Mouse (Mus musculus) kidney, embryonic 15.5 days (tissue): ENCODE measurements around the gene Ddx10. TPM values are rescaled to one million over a fixed set of nuclear protein-coding genes. Genes with fewer than 3 reads are reported as not detected.

Experiments used
- ATAC-seq: fragments of 200-750 bp; cut with Nextera tagmentation; replicated peaks from 2 replicates; pipeline ENCODE4 v1.8.0; 2017; ENCODE audit warnings: moderate TSS enrichment; ENCODE audit not compliant: low FRiP score
- H3K27ac ChIP-seq: fragments of 300-500 bp; sonication (generic); 2 replicates; pipeline ENCODE4 v1.5.1; 2015; ENCODE audit warnings: mild to moderate bottlenecking, inconsistent platforms
- H3K27me3 ChIP-seq: fragments of 300-500 bp; sonication (generic); 2 replicates; pipeline ENCODE4 v1.6.1; 2015; ENCODE audit warnings: inconsistent platforms
- H3K36me3 ChIP-seq: fragments of 300-500 bp; sonication (generic); 2 replicates; pipeline ENCODE4 v1.6.1; 2015; ENCODE audit warnings: inconsistent platforms
- H3K4me1 ChIP-seq: fragments of 300-500 bp; sonication (generic); 2 replicates; pipeline ENCODE4 v1.6.1; 2015; ENCODE audit warnings: inconsistent platforms
- H3K4me2 ChIP-seq: fragments of 300-500 bp; sonication (generic); 2 replicates; pipeline ENCODE4 v1.6.1; 2015; ENCODE audit warnings: moderate library complexity, mild to moderate bottlenecking, inconsistent platforms
- H3K4me3 ChIP-seq: fragments of 300-500 bp; sonication (generic); replicated peaks from 2 replicates; pipeline ENCODE4 v1.5.1; 2015; ENCODE audit warnings: mild to moderate bottlenecking, inconsistent platforms
- H3K9ac ChIP-seq: fragments of 300-500 bp; sonication (generic); 2 replicates; pipeline ENCODE4 v1.6.1; 2015; ENCODE audit warnings: mild to moderate bottlenecking, inconsistent platforms
- H3K9me3 ChIP-seq: fragments of 300-500 bp; sonication (generic); replicated peaks from 2 replicates; pipeline ENCODE4 v1.6.1; 2016; ENCODE audit warnings: inconsistent platforms
- WGBS: fragments of 180-500 bp; shearing (Covaris S2); methylation state at CpG from one replicate; pipeline ENCODE4 v1.1.7; 2015; ENCODE audit warnings: mixed read lengths; 5-methylcytosine and 5-hydroxymethylcytosine counted together
- polyA plus RNA-seq: library from polyadenylated mRNA; unstranded; fragments of >200 nt; fragmentation: Nextera tagmentation; extraction: Ambion mirVana; gene quantifications from 2 replicates; pipeline ENCODE4 v1.2.1, GENCODE M21; 2015

Ddx10 gene
- polyA plus RNA-seq, result 30.9 and 31.4 TPM in 2 replicates

DNA sequence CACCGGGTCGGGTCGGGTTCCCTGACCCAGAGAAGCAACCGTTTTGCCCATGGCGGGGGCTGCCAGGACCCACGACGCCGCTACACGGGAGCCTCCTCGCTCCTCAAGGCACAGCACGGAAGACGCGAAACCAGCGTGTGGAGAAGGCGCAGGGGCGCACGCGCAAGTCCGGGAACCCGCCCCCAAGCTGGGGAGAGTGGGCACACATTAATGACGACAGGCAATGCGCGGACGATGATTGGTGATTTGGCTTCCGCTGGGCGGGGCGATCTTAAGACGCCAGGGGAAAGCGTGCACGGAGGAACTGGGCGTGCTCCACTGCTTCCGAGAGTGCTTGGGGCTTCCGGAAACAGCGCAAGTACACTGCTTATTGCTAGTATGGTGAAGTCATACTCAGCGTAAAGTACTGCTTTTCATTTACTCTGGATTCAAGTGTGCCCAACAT is at the start of gene Ddx10:
Ddx10 (minus strand) TSS at position 101 of the 445 bp plus-strand sequence.
- peak; percentile 99 for ATAC-seq
- Histone ChIP-seq H3K27ac (peak within 1 kb of the TSS; percentile 46), H3K27me3 (peaks cover 3% of the 10 kb centered on the region; the same call in 1 of the 2 replicates), H3K4me1 (peaks cover 11% of the 10 kb centered on the region), H3K9me3 (no peaks in the 10 kb centered on the region), H3K36me3 (no peaks in the 10 kb centered on the region), H3K9ac (peak within 1 kb of the TSS; percentile 67), H3K4me3 (peak within 1 kb of the TSS; percentile 68), H3K4me2 (peak within 1 kb of the TSS; percentile 85)
- under 1% methylated on average over 35 of the region's 35 CpGs for WGBS

DNA sequence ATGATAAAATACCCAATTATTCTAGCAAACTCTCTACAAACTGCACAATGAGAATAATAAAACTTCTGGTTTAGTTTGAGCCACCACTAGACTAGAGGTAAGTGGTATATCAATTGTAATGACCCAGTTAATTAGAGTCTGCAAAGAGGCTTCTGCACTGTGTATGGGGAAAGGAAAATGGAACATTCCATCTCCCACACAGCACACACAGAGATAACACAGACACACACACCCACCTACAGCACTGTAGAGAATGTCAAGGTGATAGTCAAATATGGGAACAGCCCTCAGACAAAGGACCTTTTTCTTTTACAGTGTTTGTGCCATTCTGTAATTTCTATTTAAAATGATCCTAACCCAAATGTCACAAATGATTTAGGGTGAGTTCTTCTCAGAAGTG is 45.0 kb upstream of the Ddx10 start:
- Histone ChIP-seq H3K4me2 (no peak overlapping the region), H3K9ac (no peak overlapping the region), H3K4me1 (no peaks in the 10 kb centered on the region), H3K36me3 (no peaks in the 10 kb centered on the region), H3K27me3 (no peaks in the 10 kb centered on the region), H3K4me3 (no peak overlapping the region), H3K27ac (no peak overlapping the region), H3K9me3 (no peaks in the 10 kb centered on the region)
- no peak for ATAC-seq

DNA sequence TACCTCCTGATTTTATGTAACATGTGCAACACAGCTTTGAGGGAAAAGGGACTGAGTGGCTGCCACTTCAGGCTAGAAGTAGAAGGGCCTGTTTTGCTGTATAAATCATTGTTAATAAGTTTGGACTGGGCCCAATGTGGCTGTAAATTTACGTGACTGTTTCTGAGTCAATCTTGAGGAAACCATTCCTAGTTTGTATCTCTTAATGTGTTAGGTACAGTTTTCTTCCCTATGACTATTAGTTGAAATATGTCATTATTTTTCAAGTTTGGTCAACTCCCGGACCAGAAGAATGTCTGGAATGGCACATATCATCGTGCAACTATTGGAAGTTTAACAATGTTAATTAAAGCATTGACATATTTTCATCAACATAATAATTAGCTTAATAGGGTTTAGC is 42.2 kb upstream of the Ddx10 start:
- Histone ChIP-seq H3K36me3 (no peaks in the 10 kb centered on the region), H3K27me3 (no peaks in the 10 kb centered on the region), H3K9me3 (no peaks in the 10 kb centered on the region), H3K4me2 (no peak overlapping the region), H3K4me3 (no peak overlapping the region), H3K27ac (no peak overlapping the region), H3K9ac (no peak overlapping the region), H3K4me1 (no peaks in the 10 kb centered on the region)
- no peak for ATAC-seq
- WGBS, result 64% methylated on average over 3 of the region's 3 CpGs

DNA sequence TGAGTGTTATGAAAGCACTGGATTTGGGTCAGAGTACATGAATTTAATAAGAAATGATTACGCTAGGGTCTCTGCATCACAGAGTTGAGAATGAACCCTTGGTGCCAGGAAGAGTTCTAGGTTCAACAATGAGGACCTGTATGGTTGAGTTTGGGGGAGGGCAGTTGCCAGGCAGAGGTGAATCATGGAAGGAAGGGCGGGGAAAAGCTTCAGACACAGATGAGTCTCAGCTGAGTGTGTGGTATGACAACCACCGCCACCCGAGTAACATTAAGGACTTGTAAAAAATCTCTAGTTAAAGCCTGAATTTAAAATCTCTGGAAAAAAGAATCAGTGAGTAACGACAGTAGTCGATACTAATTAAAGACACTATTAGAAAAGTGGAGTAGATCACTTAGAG is 38.9 kb upstream of the Ddx10 start:
- no peak overlapping the region for H3K9ac ChIP-seq
- 85% methylated on average over 6 of the region's 6 CpGs for WGBS
- no peak overlapping the region for H3K4me2 ChIP-seq
- H3K4me3 ChIP-seq, result no peak overlapping the region
- no peaks in the 10 kb centered on the region for H3K4me1 ChIP-seq
- no peak overlapping the region for H3K27ac ChIP-seq
- no peaks in the 10 kb centered on the region for H3K9me3 ChIP-seq
- ATAC-seq, result no peak
- H3K36me3 ChIP-seq, result no peaks in the 10 kb centered on the region
- no peaks in the 10 kb centered on the region for H3K27me3 ChIP-seq

DNA sequence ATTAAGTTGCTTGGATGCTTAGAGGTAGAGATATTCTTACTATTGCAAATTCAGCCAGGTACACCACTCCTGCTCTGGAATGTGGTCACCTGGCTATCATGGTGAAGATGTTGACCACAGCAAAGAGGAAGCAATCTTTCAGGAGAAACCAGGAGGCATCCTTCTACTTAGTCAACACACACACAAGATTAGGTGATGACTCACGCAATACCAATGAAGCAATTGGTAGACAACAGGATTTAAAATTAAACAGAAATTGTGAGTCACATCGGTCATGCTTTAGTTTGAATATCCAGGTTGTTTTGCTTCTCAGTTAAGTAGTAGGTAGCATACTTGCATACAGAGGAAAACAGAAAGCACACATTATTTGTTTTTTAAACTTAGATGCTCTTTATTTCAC is 31.1 kb upstream of the Ddx10 start:
- H3K27ac ChIP-seq, result no peak overlapping the region
- H3K4me1 ChIP-seq, result no peaks in the 10 kb centered on the region
- ATAC-seq, result no peak
- H3K9ac ChIP-seq, result no peak overlapping the region
- no peak overlapping the region for H3K4me2 ChIP-seq
- no peaks in the 10 kb centered on the region for H3K36me3 ChIP-seq
- H3K9me3 ChIP-seq, result no peaks in the 10 kb centered on the region
- no peak overlapping the region for H3K4me3 ChIP-seq
- no peaks in the 10 kb centered on the region for H3K27me3 ChIP-seq
- 96% methylated on average over 2 of the region's 2 CpGs for WGBS

DNA sequence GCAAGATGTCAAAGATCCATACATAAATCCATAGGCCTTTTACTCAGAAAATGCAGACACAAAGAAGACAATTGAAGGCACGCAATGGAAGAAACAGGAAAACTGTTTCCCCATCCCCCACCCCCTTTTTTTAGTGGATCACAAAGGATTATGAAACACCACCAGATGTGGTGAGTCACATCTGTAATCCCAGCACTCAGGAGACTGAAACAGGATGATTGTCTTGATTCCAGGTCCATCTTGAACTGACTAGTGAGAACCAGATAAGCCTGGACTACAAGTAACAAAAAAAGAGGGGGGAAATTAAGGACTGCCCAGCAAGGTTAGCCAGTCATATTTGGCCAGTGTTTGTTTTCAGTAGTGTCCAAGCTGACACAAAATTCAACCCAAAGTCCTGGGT is 28.5 kb upstream of the Ddx10 start:
- H3K4me3 ChIP-seq, result no peak overlapping the region
- H3K4me2 ChIP-seq, result no peak overlapping the region
- peaks cover 10% of the 10 kb centered on the region for H3K4me1 ChIP-seq
- no peaks in the 10 kb centered on the region for H3K27me3 ChIP-seq
- no peaks in the 10 kb centered on the region for H3K9me3 ChIP-seq
- H3K27ac ChIP-seq, result no peak overlapping the region
- ATAC-seq, result no peak
- H3K36me3 ChIP-seq, result no peaks in the 10 kb centered on the region
- no peak overlapping the region for H3K9ac ChIP-seq
- 85% methylated on average over 1 of the region's 1 CpGs for WGBS

DNA sequence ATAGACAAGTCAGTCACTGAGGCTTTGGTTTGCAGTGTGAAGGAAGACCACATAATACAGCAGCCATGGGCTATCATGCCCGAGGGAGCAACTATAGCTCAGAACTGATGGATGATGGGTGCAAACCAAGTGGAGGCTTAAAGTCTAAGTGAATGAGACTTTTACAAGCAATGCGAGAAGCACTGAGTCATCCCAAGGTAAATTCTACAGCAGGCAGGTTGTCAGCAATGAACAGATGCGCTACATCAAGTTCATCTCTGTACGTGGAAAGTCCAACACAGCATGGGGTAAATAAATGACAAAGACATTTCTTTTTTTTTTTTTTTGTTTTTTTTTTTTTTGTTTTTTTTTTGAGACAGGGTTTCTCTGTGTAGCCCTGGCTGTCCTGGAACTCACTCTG is 24.9 kb upstream of the Ddx10 start:
- peak overlapping the region; percentile 88 for H3K27ac ChIP-seq
- H3K36me3 ChIP-seq, result no peaks in the 10 kb centered on the region
- no peaks in the 10 kb centered on the region for H3K9me3 ChIP-seq

DNA sequence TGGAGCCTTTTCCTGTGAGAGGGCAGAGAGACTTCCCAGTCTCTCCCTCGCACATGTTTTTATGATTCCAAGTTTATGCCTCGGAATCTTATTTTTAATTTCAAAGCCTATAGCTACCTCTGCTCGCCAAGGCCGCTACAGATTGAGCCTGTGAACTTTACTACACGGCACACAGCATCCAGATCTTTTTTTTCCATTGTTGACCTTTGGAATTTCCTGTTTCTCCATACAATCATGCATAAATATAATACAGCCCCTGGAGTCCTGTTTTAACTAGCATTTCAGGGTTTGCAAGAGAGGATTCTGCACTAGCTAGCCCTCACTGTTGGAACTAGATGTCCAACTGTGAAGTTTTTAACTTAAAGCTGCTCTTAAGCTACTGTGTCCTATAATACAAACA is 24.4 kb upstream of the Ddx10 start:
- Histone ChIP-seq H3K27ac (peak overlapping the region; percentile 88), H3K27me3 (no peaks in the 10 kb centered on the region), H3K4me2 (0 out of 2 replicates have a peak overlapping the region, but pooled peaks have one; percentile 8), H3K9ac (no peak overlapping the region), H3K4me3 (no peak overlapping the region), H3K36me3 (no peaks in the 10 kb centered on the region), H3K4me1 (peaks cover 22% of the 10 kb centered on the region), H3K9me3 (no peaks in the 10 kb centered on the region)
- no peak for ATAC-seq
- WGBS, result 31% methylated on average over 5 of the region's 5 CpGs

More for the DNA sequence above, 24.9 kb upstream of the Ddx10 start:
- Histone ChIP-seq H3K27me3 (no peaks in the 10 kb centered on the region), H3K4me1 (peaks cover 22% of the 10 kb centered on the region), H3K4me3 (no peak overlapping the region), H3K9ac (no peak overlapping the region), H3K4me2 (no peak overlapping the region)
- 58% methylated on average over 4 of the region's 4 CpGs for WGBS
- ATAC-seq, result no peak

DNA sequence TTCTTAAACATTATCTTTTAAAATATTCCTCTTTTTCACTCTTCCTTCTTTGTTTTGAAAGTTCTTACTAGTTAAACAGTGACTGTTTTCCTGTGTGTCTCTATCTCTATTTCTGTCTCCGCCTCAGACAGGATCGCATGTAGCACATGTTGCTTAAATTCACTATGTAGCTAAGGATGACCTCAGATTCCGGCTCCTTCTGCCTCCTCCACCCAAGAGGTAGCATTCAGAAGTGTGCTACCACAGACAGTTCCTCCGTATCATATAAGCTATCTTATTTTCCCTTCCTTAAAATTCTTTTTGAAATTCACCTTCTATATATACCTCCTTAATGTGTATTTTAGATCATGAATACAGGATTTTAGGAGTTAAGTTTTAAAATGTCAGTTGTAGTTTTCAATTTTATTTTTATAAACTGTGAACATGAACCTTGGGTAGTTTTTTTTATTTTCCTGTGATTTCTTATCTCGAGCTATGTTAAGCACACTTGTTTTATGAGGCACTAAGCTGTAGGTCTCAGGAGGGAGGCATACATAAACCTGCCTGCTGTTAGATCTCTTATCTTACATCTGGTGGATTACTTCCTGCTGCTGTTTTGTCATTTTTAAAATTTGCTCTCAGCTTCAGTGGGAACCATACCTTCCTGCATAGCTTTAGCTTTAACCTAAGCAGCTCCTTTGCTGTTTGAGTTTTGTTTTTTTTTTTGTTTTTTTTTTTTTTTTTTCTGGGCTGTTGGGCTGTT is 23.6 kb upstream of the Ddx10 start:
- Histone ChIP-seq H3K4me2 (no peak overlapping the region), H3K4me3 (no peak overlapping the region), H3K36me3 (no peaks in the 10 kb centered on the region), H3K27me3 (no peaks in the 10 kb centered on the region), H3K9me3 (no peaks in the 10 kb centered on the region), H3K4me1 (peaks cover 22% of the 10 kb centered on the region), H3K9ac (no peak overlapping the region), H3K27ac (peak overlapping the region; percentile 88)
- peak; percentile 60; the same call in 1 of the 2 replicates for ATAC-seq
- WGBS, result 28% methylated on average over 5 of the region's 5 CpGs

DNA sequence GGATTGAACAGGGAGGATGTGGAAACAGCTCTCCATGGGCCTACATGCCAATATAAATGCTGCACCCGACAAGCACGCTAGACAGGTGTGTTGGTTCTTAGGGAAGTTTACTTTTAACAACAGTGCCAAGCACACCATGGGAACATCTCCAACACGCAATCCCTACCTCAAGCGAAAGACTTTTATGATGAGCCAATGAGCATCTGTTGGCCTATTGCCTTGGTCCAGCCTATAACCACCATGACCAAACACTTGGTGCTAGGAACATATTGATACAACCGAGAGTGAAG is 21.6 kb upstream of the Ddx10 start:
- no peak for ATAC-seq
- H3K27ac ChIP-seq, result 0 out of 2 replicates have a peak overlapping the region, but pooled peaks have one; percentile 19
- no peak overlapping the region for H3K9ac ChIP-seq
- H3K4me1 ChIP-seq, result peaks cover 24% of the 10 kb centered on the region
- H3K27me3 ChIP-seq, result no peaks in the 10 kb centered on the region
- no peaks in the 10 kb centered on the region for H3K36me3 ChIP-seq
- no peak overlapping the region for H3K4me3 ChIP-seq
- H3K9me3 ChIP-seq, result no peaks in the 10 kb centered on the region
- no peak overlapping the region for H3K4me2 ChIP-seq
- WGBS, result 93% methylated on average over 5 of the region's 5 CpGs

DNA sequence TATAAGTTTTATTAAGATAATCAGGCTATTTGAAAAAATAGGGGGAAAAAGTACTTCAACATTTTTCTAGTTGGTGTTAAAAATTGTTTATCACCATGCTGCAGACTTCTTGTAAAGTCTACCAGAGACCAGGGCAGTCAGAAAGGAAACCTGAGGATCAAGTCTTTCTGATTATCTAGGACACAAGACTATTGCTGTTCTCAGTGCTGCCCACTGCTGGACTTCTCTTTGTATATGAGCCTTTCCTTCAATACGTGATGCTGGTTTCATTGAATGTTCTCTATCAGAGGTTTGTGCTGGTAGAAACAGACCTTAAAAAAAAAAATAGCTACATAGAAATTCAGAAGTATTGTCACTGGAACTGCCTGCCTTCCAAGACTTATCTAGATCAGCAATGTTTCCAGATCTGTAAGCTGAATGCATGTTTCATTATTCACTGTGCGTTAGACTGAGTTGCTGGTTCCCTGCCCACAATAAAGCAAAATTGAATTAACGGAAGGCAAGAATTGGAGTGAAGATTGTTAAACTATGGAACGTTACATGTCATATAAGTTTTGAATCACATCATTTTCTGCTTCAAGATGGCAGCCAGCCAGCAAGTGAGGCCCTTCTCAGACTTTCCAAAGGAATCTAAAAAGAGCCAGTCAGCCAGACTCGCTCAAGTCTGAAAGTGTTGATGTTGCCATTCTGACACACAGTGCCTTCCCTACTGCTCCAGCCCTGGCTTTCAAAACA is 21.0 kb upstream of the Ddx10 start:
- H3K27ac ChIP-seq, result 0 out of 2 replicates have a peak overlapping the region, but pooled peaks have one; percentile 19
- no peak overlapping the region for H3K4me2 ChIP-seq
- H3K36me3 ChIP-seq, result no peaks in the 10 kb centered on the region
- H3K9me3 ChIP-seq, result no peaks in the 10 kb centered on the region
- no peak overlapping the region for H3K9ac ChIP-seq
- no peak for ATAC-seq
- H3K27me3 ChIP-seq, result no peaks in the 10 kb centered on the region
- no peak overlapping the region for H3K4me3 ChIP-seq
- 71% methylated on average over 5 of the region's 5 CpGs for WGBS
- H3K4me1 ChIP-seq, result peaks cover 25% of the 10 kb centered on the region

DNA sequence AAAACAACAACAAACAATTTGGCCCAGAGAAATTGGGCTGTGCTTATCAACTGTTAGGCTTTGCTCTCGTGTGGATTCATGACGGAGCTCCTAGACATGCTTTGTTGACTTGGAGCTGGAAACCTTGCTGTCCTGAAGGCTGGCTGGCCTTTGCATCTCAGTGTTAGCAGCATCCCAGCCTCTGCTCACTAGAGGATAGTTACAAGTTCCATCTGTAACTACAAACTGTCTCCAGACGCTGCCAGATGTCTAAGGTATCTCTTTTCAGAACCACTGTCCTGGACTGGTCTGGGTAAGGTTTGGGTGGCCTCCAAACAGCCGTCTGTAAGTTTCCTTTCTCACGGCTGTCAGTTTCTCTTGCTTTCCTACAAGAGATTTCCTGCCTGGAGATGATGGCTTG is 20.2 kb upstream of the Ddx10 start:
- H3K9ac ChIP-seq, result no peak overlapping the region
- no peaks in the 10 kb centered on the region for H3K27me3 ChIP-seq
- peaks cover 29% of the 10 kb centered on the region for H3K4me1 ChIP-seq
- no peak overlapping the region for H3K27ac ChIP-seq
- H3K9me3 ChIP-seq, result no peaks in the 10 kb centered on the region
- H3K4me2 ChIP-seq, result no peak overlapping the region
- ATAC-seq, result no peak
- H3K4me3 ChIP-seq, result no peak overlapping the region
- 46% methylated on average over 5 of the region's 5 CpGs for WGBS
- no peaks in the 10 kb centered on the region for H3K36me3 ChIP-seq
